ENCODE assay signal across 8 mouse cellular contexts in the genomic region with DNA sequence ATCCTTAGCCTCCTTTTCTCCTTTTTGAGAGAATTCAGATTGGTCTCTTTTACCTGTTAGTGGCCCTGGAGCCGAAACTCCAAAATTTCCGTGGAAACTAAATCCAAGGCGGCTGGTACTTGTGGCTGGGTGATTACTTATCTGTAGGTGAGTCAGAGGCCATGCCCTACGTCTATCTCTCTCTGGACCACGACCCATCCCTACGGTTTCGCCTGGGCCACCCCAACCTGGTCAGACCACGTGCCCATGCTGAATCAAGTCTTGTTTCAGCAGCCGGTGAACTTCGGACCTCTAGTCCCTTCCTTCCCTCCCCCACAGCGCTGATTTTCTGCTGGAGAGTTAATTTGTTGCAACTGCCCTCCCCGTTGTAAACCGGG. TPM values are rescaled to one million over a fixed set of nuclear protein-coding genes. Genes with fewer than 3 reads are reported as not detected.
DNase-seq lines count a peak whose midpoint lies in the region; ATAC-seq and TF ChIP-seq lines count a peak whose summit lies in the region.

No protein-coding gene starts in this region.

- peaks cover 12% of the 10 kb centered on the region for H3K4me1 ChIP-seq in forebrain, embryonic 15.5 days
- peaks cover 8% of the 10 kb centered on the region for H3K4me1 ChIP-seq in olfactory bulb, adult 2 months (ENCODE audit: control insufficient read depth, insufficient read depth, low read length)

- H3K9ac ChIP-seq in forebrain, embryonic 15.5 days (replicated peaks): peak overlapping the region; percentile 82

- TF ChIP-seq POLR2A in olfactory bulb, adult 2 months (IDR thresholded peaks at IDR 0.05; ENCODE audit: insufficient read depth, low read depth, low read length): no peak

- H3K36me3 ChIP-seq in forebrain, embryonic 15.5 days: no peaks in the 10 kb centered on the region

- DNase-seq in 3T3-L1 (ENCODE audit: low read depth, low spot score): peak; percentile 29
- peak; percentile 8 to 22 for DNase-seq in adrenal gland, adult 18-20 months (ENCODE audit: low spot score in 2 of 2)
- peak; percentile 76 for DNase-seq in kidney, adult 18-20 months
- DNase-seq in lung, adult 18-20 months: peak; percentile 34 to 42
- no peak for DNase-seq in right cerebral cortex, postnatal 36 days (ENCODE audit: low spot score in 2 of 2)
- DNase-seq in layer of hippocampus, adult 11-12 months (ENCODE audit: low spot score): no peak

- H3K27me3 ChIP-seq in forebrain, embryonic 15.5 days: no peaks in the 10 kb centered on the region

- WGBS in forebrain, embryonic 15.5 days: 2% methylated on average over 13 of the region's 13 CpGs
- WGBS in olfactory bulb, adult 2 months: 6% methylated on average over 13 of the region's 13 CpGs

- no peak for ATAC-seq in forebrain, embryonic 15.5 days (replicated peaks)

- no peak overlapping the region for H3K27ac ChIP-seq in forebrain, embryonic 15.5 days (replicated peaks)
- no peak overlapping the region for H3K27ac ChIP-seq in olfactory bulb, adult 2 months (ENCODE audit: insufficient read depth, low read depth, low read length)

- H3K9me3 ChIP-seq in forebrain, embryonic 15.5 days: no peaks in the 10 kb centered on the region

- peak overlapping the region; percentile 75 for H3K4me3 ChIP-seq in forebrain, embryonic 15.5 days
- peak overlapping the region; percentile 62 for H3K4me3 ChIP-seq in olfactory bulb, adult 2 months (ENCODE audit: insufficient read depth, low read depth, low read length)

- no peak for TF ChIP-seq CTCF in olfactory bulb, adult 2 months (IDR thresholded peaks at IDR 0.05; ENCODE audit: insufficient read depth, low read depth, low read length)

- H3K4me2 ChIP-seq in forebrain, embryonic 15.5 days (replicated peaks): peak overlapping the region; percentile 79

RNA-seq across cellular contexts. Expression of a gene that starts 0.7 kb away (rescaled TPM):
- total RNA-seq in adrenal gland, adult 18-20 months (2021): 10 to 100 TPM; 10.6 to 16.6 TPM
- 8.7 and 9.6 TPM in 2 replicates for polyA plus RNA-seq in forebrain, embryonic 15.5 days (2015; fragmentation: Nextera tagmentation; extraction: Ambion mirVana)
- not detected in 2 replicates for polyA plus RNA-seq in olfactory bulb, adult 2 months (2012; ENCODE audit: insufficient read depth, insufficient read length, low replicate concordance, missing spikeins)

RNA-seq across cellular contexts. Expression of a gene that starts 30.7 kb away (rescaled TPM):
- total RNA-seq in adrenal gland, adult 18-20 months (2021): not detected
- not detected in 2 replicates for polyA plus RNA-seq in forebrain, embryonic 15.5 days (2015; fragmentation: Nextera tagmentation; extraction: Ambion mirVana)
- not detected in 2 replicates for polyA plus RNA-seq in olfactory bulb, adult 2 months (2012; ENCODE audit: insufficient read depth, insufficient read length, low replicate concordance, missing spikeins)

Comparison
In these comparisons a context has a peak if more than half of its experiments do, and no peak if none do; other contexts are left out.
1. DNase-seq: peak in 3T3-L1 (single experiment), adrenal gland, adult 18-20 months (2 of 2), kidney, adult 18-20 months (single experiment) and lung, adult 18-20 months (2 of 2); none in right cerebral cortex, postnatal 36 days (0 of 2) and layer of hippocampus, adult 11-12 months (single experiment).